Mouse (Mus musculus) heart, embryonic 15.5 days (tissue): ENCODE results near the gene Col4a3bp. TPM values are rescaled to one million over a fixed set of nuclear protein-coding genes. Genes with fewer than 3 reads are reported as not detected.
A peak's percentile ranks its signal among the peaks of the same experiment; 100 is the strongest.
"Not testable (repeated sequence)": the region's sequence is repeated elsewhere in the genome, so short reads cannot be mapped to it uniquely, and the experiment has no call there.

Source experiments
- ATAC-seq: fragments of 200-750 bp; cut with Nextera tagmentation; replicated peaks from 2 replicates; pipeline ENCODE4 v1.8.0; 2017; ENCODE audit warnings: low read depth, moderate TSS enrichment; ENCODE audit not compliant: insufficient number of reproducible peaks, insufficient read depth, low FRiP score
- H3K27ac ChIP-seq: fragments of 300-500 bp; sonication (generic); 2 replicates; pipeline ENCODE4 v1.5.1; 2015; ENCODE audit warnings: mild to moderate bottlenecking, inconsistent platforms
- H3K27me3 ChIP-seq: fragments of 300-500 bp; sonication (generic); 2 replicates; pipeline ENCODE4 v1.6.1; 2015; ENCODE audit warnings: inconsistent platforms
- H3K36me3 ChIP-seq: fragments of 300-500 bp; sonication (generic); 2 replicates; pipeline ENCODE4 v1.6.1; 2015; ENCODE audit warnings: mild to moderate bottlenecking, inconsistent platforms
- H3K4me1 ChIP-seq: fragments of 300-500 bp; sonication (generic); replicated peaks from 2 replicates; pipeline ENCODE4 v1.6.1; 2015; ENCODE audit warnings: inconsistent platforms
- H3K4me2 ChIP-seq: fragments of 300-500 bp; sonication (generic); 2 replicates; pipeline ENCODE4 v1.6.1; 2015; ENCODE audit warnings: inconsistent platforms, mild to moderate bottlenecking, moderate library complexity
- H3K4me3 ChIP-seq: fragments of 300-500 bp; sonication (generic); 2 replicates; pipeline ENCODE4 v1.5.1; 2015; ENCODE audit warnings: mild to moderate bottlenecking, inconsistent platforms
- H3K9ac ChIP-seq: fragments of 300-500 bp; sonication (generic); 2 replicates; pipeline ENCODE4 v1.6.1; 2015; ENCODE audit warnings: mild to moderate bottlenecking, inconsistent platforms
- H3K9me3 ChIP-seq: fragments of 300-500 bp; sonication (generic); replicated peaks from 2 replicates; pipeline ENCODE4 v1.6.1; 2016; ENCODE audit warnings: inconsistent platforms
- WGBS: fragments of 180-500 bp; shearing (Covaris S2); methylation state at CpG from one replicate; pipeline ENCODE4 v1.1.7; 2015; ENCODE audit warnings: mixed read lengths; 5-methylcytosine and 5-hydroxymethylcytosine counted together
- polyA plus RNA-seq: library from polyadenylated mRNA; unstranded; fragments of >200 nt; fragmentation: Nextera tagmentation; extraction: Ambion mirVana; gene quantifications from 2 replicates; pipeline ENCODE4 v1.2.1, GENCODE M21; 2015

Col4a3bp gene
- polyA plus RNA-seq, 1 experiment from 2014 or later = 8.4 TPM

DNA sequence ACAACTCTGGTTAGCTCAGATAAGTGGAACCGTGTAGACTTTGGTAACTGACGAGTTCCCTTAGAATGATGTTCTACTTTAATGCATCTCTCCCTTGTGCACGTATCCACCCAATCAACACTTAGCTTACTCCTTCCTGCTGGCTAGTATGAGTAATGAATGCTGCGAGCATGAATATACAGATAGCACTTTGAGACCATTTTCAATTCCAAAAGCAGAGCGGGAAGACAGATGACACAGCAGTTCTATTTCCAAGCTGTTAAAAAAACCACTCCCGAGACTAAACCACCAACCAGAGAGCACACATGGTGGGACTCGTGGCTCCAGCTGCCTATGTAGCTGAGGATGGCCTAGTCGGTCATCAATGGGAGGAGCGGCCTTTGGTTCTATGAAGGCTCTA lies 110.6 kb downstream of the Col4a3bp start:
- ATAC-seq = no peak
- Histone ChIP-seq H3K27me3 (no peaks in the 10 kb centered on the region), H3K9me3 (no peaks in the 10 kb centered on the region), H3K36me3 (peaks cover 70% of the 10 kb centered on the region), H3K4me2 (no peak overlapping the region), H3K4me1 (no peaks in the 10 kb centered on the region), H3K27ac (no peak overlapping the region), H3K4me3 (no peak overlapping the region), H3K9ac (no peak overlapping the region)
- WGBS = 82% methylated on average over 9 of the region's 9 CpGs

DNA sequence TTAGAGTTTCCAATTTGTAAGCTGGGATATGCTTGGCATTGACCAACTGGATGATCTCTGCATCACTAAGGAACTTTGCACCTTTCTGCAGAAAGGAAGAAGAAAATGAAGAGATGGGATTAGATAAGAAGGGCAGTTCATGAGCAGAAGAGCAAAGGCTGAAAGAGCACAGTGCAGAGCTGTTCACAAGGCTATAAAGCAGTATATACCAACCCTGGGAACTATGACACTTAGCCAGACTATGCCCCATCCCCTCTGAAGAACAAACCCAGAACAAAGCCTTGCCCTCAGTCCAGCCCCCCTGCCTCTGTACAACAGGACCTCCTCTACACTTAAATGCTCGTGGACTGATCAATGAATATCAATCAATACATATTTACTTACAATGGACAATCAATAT lies 114.3 kb downstream of the Col4a3bp start:
- Histone ChIP-seq H3K4me3 (no peak overlapping the region), H3K27me3 (no peaks in the 10 kb centered on the region), H3K4me2 (no peak overlapping the region), H3K9me3 (no peaks in the 10 kb centered on the region), H3K27ac (no peak overlapping the region), H3K9ac (no peak overlapping the region), H3K36me3 (peaks cover 76% of the 10 kb centered on the region), H3K4me1 (no peaks in the 10 kb centered on the region)
- 82% methylated on average over 1 of the region's 1 CpGs for WGBS
- no peak for ATAC-seq

DNA sequence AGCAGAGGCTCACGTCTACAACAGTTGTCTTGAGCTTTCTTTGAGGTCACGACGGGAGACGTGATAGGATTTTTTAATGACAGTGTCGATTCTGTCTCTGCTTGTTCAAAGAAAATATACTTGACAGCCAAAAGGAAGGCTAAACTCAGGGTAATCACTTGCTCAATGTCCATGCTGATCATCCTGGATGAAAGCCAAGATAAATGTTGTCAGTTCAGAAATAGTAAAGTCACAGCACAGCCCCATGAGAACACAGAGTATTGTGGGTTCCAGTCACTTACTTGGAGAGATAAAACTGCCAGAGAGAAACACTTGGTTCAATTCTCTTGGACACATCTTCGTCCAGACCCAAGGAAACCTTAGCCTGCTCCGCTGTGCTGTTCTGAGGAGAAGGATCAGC lies 116.5 kb downstream of the Col4a3bp start:
- H3K27ac ChIP-seq = no peak overlapping the region
- H3K9ac ChIP-seq = no peak overlapping the region
- peaks cover 79% of the 10 kb centered on the region for H3K36me3 ChIP-seq
- no peak overlapping the region for H3K4me3 ChIP-seq
- no peak for ATAC-seq
- H3K27me3 ChIP-seq = no peaks in the 10 kb centered on the region
- no peaks in the 10 kb centered on the region for H3K4me1 ChIP-seq
- no peak overlapping the region for H3K4me2 ChIP-seq
- 81% methylated on average over 7 of the region's 7 CpGs for whole genome bisulfite sequencing
- H3K9me3 ChIP-seq = no peaks in the 10 kb centered on the region

DNA sequence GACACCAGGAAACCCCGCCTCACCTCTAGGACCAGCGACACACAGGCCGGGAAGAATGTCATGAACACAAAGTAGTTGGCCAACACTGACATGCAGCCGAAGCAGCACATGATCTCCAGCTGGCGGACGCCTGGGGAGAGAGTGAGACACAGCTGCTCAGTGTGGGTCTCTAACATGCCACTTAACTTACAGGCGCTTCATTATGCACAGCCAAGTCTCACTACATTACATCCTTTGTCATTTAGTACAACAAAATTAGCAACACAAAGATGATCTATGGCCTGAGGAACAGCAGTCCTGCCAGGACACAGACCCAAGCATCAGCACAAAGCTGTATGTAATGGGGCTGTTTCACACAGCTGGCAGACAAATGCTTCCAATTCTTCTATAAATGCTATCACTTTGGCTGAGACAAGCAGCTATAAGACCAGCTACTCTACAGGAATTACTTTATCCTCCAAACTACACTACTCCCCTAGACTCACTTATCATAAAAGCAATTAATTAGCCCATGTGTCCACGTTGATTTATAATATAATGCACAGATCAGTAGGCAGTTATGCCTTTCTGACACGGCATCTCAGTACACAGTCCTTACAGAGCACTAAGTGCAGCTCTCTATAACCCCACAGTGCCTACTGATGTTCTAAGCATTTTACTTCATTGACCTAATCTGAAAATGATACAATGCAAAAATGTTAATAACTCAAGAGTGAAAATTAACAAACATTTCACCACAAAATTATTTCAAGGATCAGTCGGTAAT lies 117.9 kb downstream of the Col4a3bp start:
- no peak overlapping the region for H3K9ac ChIP-seq
- peaks cover 80% of the 10 kb centered on the region for H3K36me3 ChIP-seq
- no peak for ATAC-seq
- H3K4me3 ChIP-seq = no peak overlapping the region
- 75% methylated on average over 10 of the region's 10 CpGs for WGBS
- no peak overlapping the region for H3K27ac ChIP-seq
- H3K9me3 ChIP-seq = no peaks in the 10 kb centered on the region
- H3K4me2 ChIP-seq = no peak overlapping the region
- H3K4me1 ChIP-seq = no peaks in the 10 kb centered on the region
- H3K27me3 ChIP-seq = no peaks in the 10 kb centered on the region

DNA sequence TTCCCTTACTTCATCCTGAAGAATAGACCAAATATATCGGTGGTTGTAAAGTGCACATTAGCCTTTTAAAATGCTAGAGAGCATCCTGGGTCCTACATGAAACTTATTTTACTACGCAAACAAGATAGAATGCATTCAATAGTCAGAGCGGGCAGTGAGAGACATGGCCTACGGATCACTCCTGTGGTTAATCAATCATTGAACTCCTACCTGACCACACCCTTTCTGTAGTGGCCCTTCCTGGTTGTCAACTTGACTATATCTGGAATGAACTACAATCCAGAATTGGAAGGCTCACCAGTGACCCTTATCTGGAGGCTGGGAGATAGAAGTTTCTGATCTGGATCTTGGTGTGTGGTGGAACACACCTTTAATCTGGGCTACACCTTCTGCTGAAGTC lies 120.7 kb downstream of the Col4a3bp start:
- not testable (repeated sequence) for ATAC-seq, H3K4me3 ChIP-seq, H3K9ac ChIP-seq, H3K9me3 ChIP-seq, H3K27ac ChIP-seq, H3K4me1 ChIP-seq, H3K27me3 ChIP-seq, H3K4me2 ChIP-seq
- peaks cover 69% of the 10 kb centered on the region for H3K36me3 ChIP-seq
- WGBS = 93% methylated on average over 4 of the region's 4 CpGs

DNA sequence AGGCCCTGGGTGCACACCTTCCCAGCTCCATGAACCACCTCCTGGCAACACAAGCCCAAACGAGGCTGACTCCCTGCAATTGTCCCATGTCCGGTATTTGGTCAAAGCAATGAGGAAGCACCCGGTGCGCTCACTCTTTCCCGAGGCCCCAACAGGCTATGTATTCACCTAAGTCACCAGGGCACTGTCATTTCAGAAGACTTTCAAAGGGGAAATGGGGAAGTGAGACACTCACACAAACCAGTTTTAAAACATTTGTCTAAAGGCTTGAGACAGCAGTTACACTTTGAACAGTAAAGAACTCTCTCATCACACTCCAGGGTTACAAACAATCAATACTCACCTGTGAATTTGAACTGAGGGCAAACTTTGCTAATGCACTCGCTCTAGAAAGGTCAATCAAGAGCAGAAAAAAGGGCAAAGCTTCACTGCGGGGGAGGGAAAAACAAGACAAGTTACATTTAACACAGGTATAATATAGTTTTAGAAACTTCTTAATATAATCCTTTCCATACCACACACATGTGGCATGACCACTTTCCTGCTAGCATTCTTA lies 122.1 kb downstream of the Col4a3bp start:
- WGBS = 90% methylated on average over 7 of the region's 7 CpGs
- H3K36me3 ChIP-seq = peaks cover 55% of the 10 kb centered on the region

DNA sequence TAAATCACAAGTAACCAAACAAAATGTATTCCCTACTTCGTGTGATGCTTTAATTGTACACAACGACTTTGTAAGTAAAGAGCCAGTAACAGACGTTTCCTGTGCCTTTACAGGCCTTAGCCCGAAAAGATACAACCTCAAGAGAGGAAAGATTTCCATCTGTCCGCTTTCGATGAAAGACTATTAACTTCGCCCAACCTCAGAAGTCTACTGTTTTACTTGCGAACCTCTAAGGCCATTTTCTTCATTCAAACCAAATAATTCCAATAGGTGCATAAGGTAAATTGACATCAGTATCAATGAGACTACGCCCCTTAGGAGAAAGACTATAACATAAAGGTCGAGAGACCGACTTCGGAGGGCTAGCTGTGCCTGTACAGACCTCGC lies 127.6 kb downstream of the Col4a3bp start:
- peak overlapping the region; percentile 90 for H3K9ac ChIP-seq
- peaks cover 11% of the 10 kb centered on the region for H3K36me3 ChIP-seq
- no peak for ATAC-seq
- H3K4me3 ChIP-seq = peak overlapping the region; percentile 88
- H3K4me1 ChIP-seq = peaks cover 18% of the 10 kb centered on the region
- H3K27me3 ChIP-seq = no peaks in the 10 kb centered on the region
- peak overlapping the region; percentile 69 for H3K4me2 ChIP-seq
- H3K27ac ChIP-seq = peak overlapping the region; percentile 93
- 3% methylated on average over 13 of the region's 13 CpGs for WGBS
- no peaks in the 10 kb centered on the region for H3K9me3 ChIP-seq

More for the DNA sequence above, 122.1 kb downstream of the Col4a3bp start:
- no peak for ATAC-seq
- no peak overlapping the region for H3K4me2 ChIP-seq
- H3K27me3 ChIP-seq = no peaks in the 10 kb centered on the region
- H3K4me3 ChIP-seq = no peak overlapping the region
- no peaks in the 10 kb centered on the region for H3K9me3 ChIP-seq
- H3K9ac ChIP-seq = no peak overlapping the region
- H3K27ac ChIP-seq = no peak overlapping the region
- peaks cover 13% of the 10 kb centered on the region for H3K4me1 ChIP-seq

DNA sequence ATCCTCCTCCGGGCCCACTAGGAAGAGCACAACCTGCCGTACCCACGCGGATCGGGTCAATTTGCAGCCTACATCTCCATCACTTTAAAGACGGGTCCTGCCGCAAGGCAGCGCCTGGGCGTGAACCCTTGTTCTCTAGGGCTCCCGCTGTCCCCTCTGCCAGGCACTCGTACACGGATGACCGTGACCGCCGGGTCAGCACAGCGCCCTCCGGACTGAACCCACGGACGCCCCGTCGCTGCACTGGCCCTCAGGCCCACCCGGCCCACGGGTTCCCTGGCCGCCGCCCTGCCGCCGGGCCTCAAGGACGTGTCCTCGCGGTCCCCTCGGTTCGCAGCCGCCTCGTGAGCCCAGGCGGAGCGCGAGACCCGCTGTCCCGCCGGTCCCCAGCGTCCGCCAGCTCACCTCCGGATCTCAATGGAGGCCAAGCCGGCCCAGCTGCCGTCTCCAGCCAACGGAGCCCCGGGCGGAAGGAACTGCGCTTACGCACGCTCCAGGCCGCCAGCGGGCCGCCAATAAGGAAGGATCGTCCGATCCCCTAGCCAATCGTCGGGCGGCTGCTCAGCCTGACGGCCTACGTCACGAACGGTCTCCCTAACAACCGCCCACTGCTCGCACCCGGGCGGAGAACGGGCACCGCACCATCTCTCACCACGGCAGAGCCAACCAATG lies 128.1 kb downstream of the Col4a3bp start, which contains the start of gene Hmgcr:
Gene Hmgcr, minus strand, starts transcription at position 531 of the 672 bp plus-strand sequence.
- WGBS = under 1% methylated on average over 70 of the region's 70 CpGs
- Histone ChIP-seq H3K4me1 (peaks cover 18% of the 10 kb centered on the region), H3K27me3 (no peaks in the 10 kb centered on the region), H3K4me3 (peak within 1 kb of the TSS; percentile 88), H3K9ac (peak within 1 kb of the TSS; percentile 90), H3K9me3 (no peaks in the 10 kb centered on the region), H3K27ac (peak within 1 kb of the TSS; percentile 93), H3K4me2 (peak within 1 kb of the TSS; percentile 69), H3K36me3 (peaks cover 6% of the 10 kb centered on the region)
- ATAC-seq = peak; percentile 100

DNA sequence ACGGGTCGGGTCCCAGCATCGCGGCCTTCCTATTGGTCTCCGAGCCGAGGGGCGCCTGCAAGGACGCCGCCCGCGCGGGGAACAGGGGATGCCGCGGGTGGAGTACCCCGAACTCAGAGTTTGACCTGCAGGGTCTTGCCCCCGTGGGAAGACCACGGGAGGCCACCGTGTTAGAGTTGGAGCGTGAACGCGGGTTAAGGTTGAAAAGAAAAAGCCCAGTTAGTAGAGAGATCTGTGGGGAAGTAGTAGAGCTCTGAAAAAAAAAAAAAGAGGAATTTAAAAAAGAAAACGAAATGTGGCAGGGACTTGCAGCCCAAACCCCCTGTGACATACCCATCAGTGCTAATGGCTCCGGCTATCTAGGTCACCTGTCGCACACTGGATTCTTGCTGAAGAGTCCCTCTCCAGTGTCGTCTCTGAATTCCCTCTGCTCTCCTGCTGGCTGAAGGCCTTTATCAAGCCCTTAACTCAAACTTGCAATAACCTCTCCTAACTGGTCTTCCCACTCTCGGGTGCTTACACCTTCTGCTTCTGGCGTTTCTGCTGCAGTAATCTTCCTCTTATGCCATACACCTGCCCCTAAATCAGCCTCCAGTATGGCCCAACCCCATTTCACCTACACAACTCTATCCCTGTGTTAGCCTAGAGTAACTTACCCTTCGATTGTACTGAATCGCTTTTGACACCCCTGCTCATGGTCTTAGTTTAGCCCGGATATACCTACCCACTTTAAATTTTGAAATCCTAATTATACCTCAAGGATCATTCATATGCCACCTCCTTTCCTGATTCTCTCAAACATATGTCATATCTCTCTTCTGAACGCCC lies 128.9 kb downstream of the Col4a3bp start:
- ATAC-seq = no peak
- peak overlapping the region; percentile 88 for H3K4me3 ChIP-seq
- no peaks in the 10 kb centered on the region for H3K27me3 ChIP-seq
- H3K9ac ChIP-seq = peak overlapping the region; percentile 42
- no peaks in the 10 kb centered on the region for H3K36me3 ChIP-seq
- 12% methylated on average over 31 of the region's 31 CpGs for WGBS
- peak overlapping the region; percentile 76 for H3K27ac ChIP-seq
- peak overlapping the region; percentile 69 for H3K4me2 ChIP-seq
- no peaks in the 10 kb centered on the region for H3K9me3 ChIP-seq
- H3K4me1 ChIP-seq = peaks cover 18% of the 10 kb centered on the region

DNA sequence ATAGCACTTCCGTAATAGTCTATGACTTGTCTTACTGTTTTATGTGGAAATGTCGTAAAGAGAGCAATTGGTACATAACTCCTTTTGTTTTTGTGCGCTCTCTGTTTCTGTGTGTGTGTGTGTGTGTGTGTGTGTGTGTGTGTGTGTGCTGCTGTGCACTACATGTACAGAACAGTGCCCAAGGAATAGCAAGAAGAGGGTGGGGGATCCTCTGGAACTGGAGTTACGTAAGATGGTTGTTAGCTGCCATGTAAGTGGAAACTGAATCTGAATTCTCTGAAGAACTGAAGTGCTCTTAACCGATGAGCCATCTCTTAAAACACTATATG lies 129.5 kb downstream of the Col4a3bp start:
- ATAC-seq = no peak
- Histone ChIP-seq H3K36me3 (no peaks in the 10 kb centered on the region), H3K4me3 (no peak overlapping the region), H3K27me3 (no peaks in the 10 kb centered on the region), H3K9me3 (no peaks in the 10 kb centered on the region), H3K27ac (no peak overlapping the region), H3K9ac (no peak overlapping the region), H3K4me2 (no peak overlapping the region), H3K4me1 (peaks cover 18% of the 10 kb centered on the region)
- WGBS = 97% methylated on average over 5 of the region's 5 CpGs

DNA sequence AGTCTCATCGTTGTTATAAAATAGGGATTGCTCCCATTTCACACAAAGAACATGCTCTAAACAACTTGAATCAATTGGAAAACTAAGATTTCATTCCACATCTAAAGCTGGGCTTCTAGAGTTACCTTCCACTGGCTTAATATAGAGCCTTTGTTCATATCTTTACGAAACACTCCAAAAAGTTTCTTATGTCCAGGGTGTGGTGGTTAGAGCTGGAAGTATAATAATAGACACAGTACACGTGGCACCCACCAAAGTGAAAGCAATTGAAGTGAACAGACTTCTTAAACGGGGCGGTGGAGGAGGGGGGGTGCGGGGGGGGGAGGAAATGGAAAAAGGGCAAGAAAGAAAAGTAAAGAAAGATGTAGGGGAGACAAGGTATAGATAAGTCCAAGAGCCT lies 129.9 kb downstream of the Col4a3bp start:
- H3K27me3 ChIP-seq = no peaks in the 10 kb centered on the region
- no peaks in the 10 kb centered on the region for H3K36me3 ChIP-seq
- H3K27ac ChIP-seq = no peak overlapping the region
- ATAC-seq = no peak
- 69% methylated on average over 6 of the region's 6 CpGs for WGBS
- no peak overlapping the region for H3K9ac ChIP-seq
- H3K4me2 ChIP-seq = no peak overlapping the region
- no peak overlapping the region for H3K4me3 ChIP-seq
- peaks cover 18% of the 10 kb centered on the region for H3K4me1 ChIP-seq
- no peaks in the 10 kb centered on the region for H3K9me3 ChIP-seq
